Mouse (Mus musculus): ENCODE results near the gene Cir1.

DNA sequence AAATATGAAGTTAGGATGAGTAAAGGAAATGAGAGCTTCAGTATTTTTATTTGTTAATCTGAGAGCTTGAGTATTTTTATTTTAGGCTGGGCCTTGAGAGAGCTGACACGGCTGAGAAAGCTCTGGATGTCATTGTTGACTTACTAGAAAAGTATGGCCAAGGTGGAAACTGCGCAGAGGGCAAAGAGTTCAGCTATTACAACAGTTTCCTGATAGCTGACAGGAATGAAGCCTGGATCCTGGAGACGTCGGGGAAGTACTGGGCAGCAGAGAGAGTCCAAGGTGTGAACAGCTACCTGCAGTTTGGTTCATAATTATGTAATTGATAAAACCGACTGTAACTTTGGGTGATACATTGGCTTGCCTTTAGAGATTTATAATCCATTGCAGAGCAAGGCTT, 6.7 kb upstream of the Cir1 start:
- TF ChIP-seq ZNF384 (IDR thresholded peaks at IDR 0.05; ENCODE audit: low read depth, low read length) = no peak
- no peak for TF ChIP-seq MAFK (IDR thresholded peaks at IDR 0.05; ENCODE audit: insufficient read depth, low read depth, low read length)
- TF ChIP-seq HCFC1 (IDR thresholded peaks at IDR 0.05; ENCODE audit: borderline replicate concordance, insufficient read depth, low read length) = no peak
- no peak for TF ChIP-seq ZC3H11A (IDR thresholded peaks at IDR 0.05; ENCODE audit: borderline replicate concordance, low read depth, low read length)
- TF ChIP-seq CHD2 (IDR thresholded peaks at IDR 0.05; ENCODE audit: low read depth, low read length) = no peak

All from ES-E14 (cell line).